Mouse (Mus musculus) embryonic fibroblast, embryonic 13.5 days (primary cell): ENCODE results near the gene Mtch1.

ENCODE experiments used
- CTCF ChIP-seq: IDR thresholded peaks from 2 replicates; pipeline ENCODE4 v1.5.1; 2011; ENCODE audit warnings: mild to moderate bottlenecking, control low read depth, low read length, moderate library complexity, borderline replicate concordance; ENCODE audit not compliant: insufficient read depth
- POLR2A ChIP-seq: IDR thresholded peaks from 2 replicates; pipeline ENCODE4 v1.6.1; 2011; ENCODE audit warnings: low read depth, mild to moderate bottlenecking, control low read depth, low read length, moderate library complexity

DNA sequence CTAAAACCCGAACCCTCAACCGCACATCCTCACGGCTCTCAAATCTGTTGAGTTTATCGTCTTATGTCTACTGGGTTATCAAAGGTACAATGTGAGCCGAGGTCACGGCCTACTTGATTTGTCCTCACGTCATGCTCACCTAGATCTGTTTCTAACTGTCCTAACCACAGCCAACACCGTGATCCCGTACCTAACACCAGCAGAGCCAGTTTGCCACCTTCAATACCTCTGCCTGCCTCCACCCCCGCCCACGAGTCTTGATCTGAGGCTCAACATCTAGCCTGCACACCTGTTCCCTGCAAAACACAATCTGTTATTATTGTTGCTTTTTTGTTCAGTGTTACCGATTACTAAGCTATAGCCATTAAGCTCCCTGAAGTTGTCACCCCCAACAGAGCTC, 2.5 kb downstream of the Mtch1 start:
- TF ChIP-seq CTCF, result no peak
- TF ChIP-seq POLR2A, result no peak
